Mouse (Mus musculus) heart, adult 2 months (tissue): Measurements from ENCODE around the gene Pak6. TPM values are rescaled to one million over a fixed set of nuclear protein-coding genes. Genes with fewer than 3 reads are reported as not detected.

ENCODE experiments used
- DNase-seq, 2 experiments: peaks; one replicate each; pipeline ENCODE4 v3.0.0; 2021
- H3K27ac ChIP-seq: fragments of 200-600 bp; 2 replicates; pipeline ENCODE4 v1.8.1; 2022
- H3K27me3 ChIP-seq: fragments of 200-500 bp; 2 replicates; pipeline ENCODE4 v1.6.1; 2012; ENCODE audit warnings: mild to moderate bottlenecking, low read length, inconsistent platforms, mixed read lengths; ENCODE audit not compliant: control insufficient read depth, insufficient read depth
- H3K36me3 ChIP-seq: fragments of 200-500 bp; 2 replicates; pipeline ENCODE4 v1.6.1; 2012; ENCODE audit warnings: low read length, inconsistent platforms; ENCODE audit not compliant: control insufficient read depth, insufficient read depth
- H3K4me1 ChIP-seq: fragments of 200-500 bp; 2 replicates; pipeline ENCODE4 v1.6.1; 2011; ENCODE audit warnings: low read length; ENCODE audit not compliant: control insufficient read depth, insufficient read depth
- H3K4me3 ChIP-seq: fragments of 200-600 bp; 2 replicates; pipeline ENCODE4 v1.8.1; 2022
- H3K79me2 ChIP-seq: fragments of 200-500 bp; replicated peaks from 2 replicates; pipeline ENCODE4 v1.6.1; 2012; ENCODE audit warnings: mild to moderate bottlenecking, inconsistent platforms, low read length, moderate library complexity, mixed read lengths; ENCODE audit not compliant: control insufficient read depth, insufficient read depth
- H3K9ac ChIP-seq: fragments of 200-500 bp; 2 replicates; pipeline ENCODE4 v1.6.1; 2012; ENCODE audit warnings: low read depth, mild to moderate bottlenecking, control low read depth, inconsistent platforms, low read length, mixed read lengths
- CTCF ChIP-seq: fragments of 200-600 bp; IDR thresholded peaks from 2 replicates; pipeline ENCODE4 v1.8.1; 2022; ENCODE audit warnings: antibody characterized with exemption, mild to moderate bottlenecking, moderate library complexity
- EP300 ChIP-seq: fragments of 200-500 bp; IDR thresholded peaks from 2 replicates; pipeline ENCODE4 v1.6.1; 2011; ENCODE audit warnings: low read depth, low read length, control low read depth; ENCODE audit not compliant: insufficient read depth
- POLR2A ChIP-seq: fragments of 200-500 bp; IDR thresholded peaks from 2 replicates; pipeline ENCODE4 v1.6.1; 2011; ENCODE audit warnings: mild to moderate bottlenecking, low read depth, low read length, control low read depth; ENCODE audit not compliant: insufficient read depth
- WGBS: fragments of 180-500 bp; shearing (Covaris S2); methylation state at CpG from one replicate; pipeline ENCODE4 v1.1.7; 2018; 5-methylcytosine and 5-hydroxymethylcytosine counted together
- intact Hi-C: fragments of 180-260 bp; cut with DNase I; formaldehyde crosslinking; loops from one replicate; pipeline ENCODE4 v1.15.1; 2025
- polyA plus RNA-seq: library from polyadenylated mRNA; depleted of rRNA; stranded (reverse); fragments of >200 nt; gene quantifications from 2 replicates; pipeline ENCODE4 v1.2.3, GENCODE M21; 2012; rRNA removed
- total RNA-seq, 2 experiments: library from RNA; stranded (reverse); gene quantifications; 2 replicates each; pipeline ENCODE4 v1.2.3; 2021

The Pak6 gene
- total and polyA plus RNA-seq, 3 experiments = 6.1 to 11.1 (median 8.1) TPM

DNA sequence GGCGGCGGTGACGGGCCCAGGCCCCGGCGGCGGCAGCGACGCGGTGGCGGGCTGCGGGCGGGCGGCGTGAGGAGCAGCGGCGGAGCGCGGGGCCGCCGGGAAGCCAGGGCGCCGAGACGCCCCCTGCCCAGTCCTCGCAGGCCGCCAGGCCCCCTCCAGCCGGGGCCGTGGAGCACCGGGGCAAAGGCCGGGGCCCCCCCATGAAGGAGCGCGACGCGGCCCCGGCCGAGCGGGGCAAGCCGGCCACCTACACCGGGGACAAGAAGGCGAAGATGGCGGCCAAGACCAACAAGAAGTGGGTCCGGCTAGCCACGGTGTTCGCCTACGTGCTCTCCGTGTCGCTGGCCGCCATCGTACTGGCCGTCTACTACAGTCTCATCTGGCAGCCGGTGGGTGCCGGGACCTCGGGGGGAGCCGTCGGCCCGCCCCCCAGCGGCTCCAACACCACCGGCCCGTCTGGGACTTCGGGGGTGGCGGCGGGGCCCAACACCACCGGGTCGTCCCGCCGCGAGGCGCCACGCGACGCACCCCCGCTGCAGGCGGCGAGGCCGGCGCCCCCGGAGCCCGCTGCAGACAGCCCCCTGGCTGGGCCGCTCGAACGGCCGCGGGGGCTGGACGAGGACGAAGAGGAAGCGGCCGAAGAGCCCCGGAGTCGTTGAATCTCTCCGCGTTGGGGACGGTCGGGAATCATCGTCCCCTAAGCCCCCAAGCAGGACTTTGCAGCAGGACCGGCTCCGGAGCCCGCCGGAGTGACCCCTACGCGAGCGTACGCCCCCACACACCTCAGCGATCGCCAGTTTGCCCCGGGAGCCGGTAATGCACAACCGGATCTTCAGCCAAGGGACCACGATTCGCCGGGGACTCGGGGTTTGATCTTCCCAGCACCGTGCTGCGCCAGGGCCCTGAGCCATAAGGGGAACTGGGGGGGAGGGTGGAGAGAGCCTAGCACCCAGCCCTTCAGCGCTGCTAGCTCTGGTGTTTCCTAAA is 83.1 kb downstream of the Pak6 start:
- intact Hi-C loops = loop anchor here (5.0 to 10.0 kb wide), 4 partner anchors 44 to 801 kb away; partner anchors contain the start of genes Ankrd63, Chp1, Exd1 and Ivd
- WGBS = 4% methylated on average over 113 of the region's 113 CpGs
- no peak for TF ChIP-seq CTCF
- no peak for TF ChIP-seq POLR2A
- TF ChIP-seq EP300 = no peak
- H3K9ac ChIP-seq = peak overlapping the region; percentile 79
- peak overlapping the region; percentile 83 for H3K27ac ChIP-seq
- H3K4me1 ChIP-seq = peaks cover 13% of the 10 kb centered on the region
- 0 out of 2 replicates have a peak, but pooled peaks cover 2% of the 10 kb centered on the region for H3K36me3 ChIP-seq
- H3K4me3 ChIP-seq = peak overlapping the region; percentile 90
- no peaks in the 10 kb centered on the region for H3K79me2 ChIP-seq
- peak; percentile 62 to 73 for DNase-seq
- no peaks in the 10 kb centered on the region for H3K27me3 ChIP-seq

DNA sequence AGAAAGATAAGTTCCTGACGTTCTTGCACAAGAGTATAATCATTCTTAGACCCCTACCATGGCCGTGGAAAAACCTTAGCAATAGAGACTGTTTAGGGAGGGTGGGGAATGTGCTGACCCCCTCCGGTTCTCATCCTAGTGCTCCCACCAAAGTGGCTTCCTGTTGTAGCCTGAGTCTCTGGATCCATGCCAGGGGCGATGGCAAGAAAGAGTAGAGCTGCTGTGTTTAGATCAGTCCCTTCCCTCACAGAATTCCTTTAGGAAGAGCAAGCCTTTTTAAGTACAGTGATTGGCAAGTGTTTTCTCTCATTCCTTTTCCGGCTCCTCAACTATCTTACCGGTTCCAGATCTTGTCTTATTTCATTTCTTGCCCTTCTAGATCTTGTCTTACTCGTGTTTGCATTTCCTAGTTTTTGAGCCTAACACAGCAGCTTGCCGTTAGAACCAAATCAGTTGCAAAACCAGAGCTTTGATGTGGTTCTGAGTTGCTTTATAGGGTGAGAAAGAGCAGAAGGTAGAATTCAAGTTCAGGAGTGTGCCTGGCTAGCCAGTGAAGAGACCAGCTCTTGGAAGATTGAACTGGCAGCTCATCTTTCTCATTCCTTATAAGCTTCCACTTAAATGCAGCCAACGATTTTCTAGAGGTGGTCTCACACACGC is 84.3 kb downstream of the Pak6 start:
- peak in 1 of 2 experiments; percentile 55 for DNase-seq
- H3K27ac ChIP-seq = peak overlapping the region; percentile 83
- 0 out of 2 replicates have a peak, but pooled peaks cover 2% of the 10 kb centered on the region for H3K36me3 ChIP-seq
- intact Hi-C loops = loop anchor here (1.0 to 10.0 kb wide), 5 partner anchors 13 to 800 kb away; partner anchors contain the start of genes Ankrd63, Chp1, Exd1 and Ivd
- H3K9ac ChIP-seq = peak overlapping the region; percentile 24
- H3K4me3 ChIP-seq = peak overlapping the region; percentile 90
- no peak for TF ChIP-seq EP300
- no peaks in the 10 kb centered on the region for H3K79me2 ChIP-seq
- peaks cover 17% of the 10 kb centered on the region for H3K4me1 ChIP-seq
- H3K27me3 ChIP-seq = no peaks in the 10 kb centered on the region
- 23% methylated on average over 10 of the region's 10 CpGs for WGBS

Other genes with a start within 250 kb of the Pak6 start
- 100 to 1,000 TPM; 116 to 129 TPM for gene Srp14, start 183.6 kb upstream of the Pak6 start, total RNA-seq
- gene Srp14, start 183.6 kb upstream of the Pak6 start, polyA plus RNA-seq = 64.9 and 112 TPM in 2 replicates
- 1 to 10 TPM; 5.5 to 7.0 TPM for gene Bmf, start 113.6 kb upstream of the Pak6 start, total RNA-seq
- 2.9 and 5.7 TPM in 2 replicates for gene Bmf, start 113.6 kb upstream of the Pak6 start, polyA plus RNA-seq
- gene Bub1b, start 65.1 kb upstream of the Pak6 start, total RNA-seq = 1 to 10 TPM in 1 of 2 experiments, under 1 TPM in 1; 0.65 to 1.8 TPM
- gene Bub1b, start 65.1 kb upstream of the Pak6 start, polyA plus RNA-seq = 0.25 and 1.1 TPM in 2 replicates
- 1 to 10 TPM; 1.3 to 2.5 TPM for gene Ankrd63, start 40.7 kb downstream of the Pak6 start, total RNA-seq
- 1.1 and 3.5 TPM in 2 replicates for gene Ankrd63, start 40.7 kb downstream of the Pak6 start, polyA plus RNA-seq
- gene Plcb2, start 65.1 kb downstream of the Pak6 start, total RNA-seq = 1 to 10 TPM; 2.5 to 2.6 TPM
- 2.4 and 2.7 TPM in 2 replicates for gene Plcb2, start 65.1 kb downstream of the Pak6 start, polyA plus RNA-seq
- 10 to 100 TPM; 31.8 to 34.9 TPM for gene Inafm2, start 82.5 kb downstream of the Pak6 start, total RNA-seq
- gene Inafm2, start 82.5 kb downstream of the Pak6 start, polyA plus RNA-seq = 8.8 and 16.3 TPM in 2 replicates
- gene Ccdc9b, start 99.4 kb downstream of the Pak6 start, total RNA-seq = 10 to 100 TPM; 24.3 to 26.4 TPM
- 15.1 and 21.7 TPM in 2 replicates for gene Ccdc9b, start 99.4 kb downstream of the Pak6 start, polyA plus RNA-seq
- gene Phgr1, start 109.5 kb downstream of the Pak6 start, total RNA-seq = not detected
- gene Phgr1, start 109.5 kb downstream of the Pak6 start, polyA plus RNA-seq = not detected in 2 replicates
- gene Disp2, start 116.4 kb downstream of the Pak6 start, total RNA-seq = under 1 TPM in 1 of 2 experiments, not detected in 1; 0.11 TPM
- 0.39 and 0.53 TPM in 2 replicates for gene Disp2, start 116.4 kb downstream of the Pak6 start, polyA plus RNA-seq
- gene Knstrn, start 150.7 kb downstream of the Pak6 start, total RNA-seq = under 1 TPM; 0.64 to 0.68 TPM
- gene Knstrn, start 150.7 kb downstream of the Pak6 start, polyA plus RNA-seq = 0.23 and 0.59 TPM in 2 replicates
- gene Ivd, start 198.7 kb downstream of the Pak6 start, total RNA-seq = 100 to 1,000 TPM; 356 to 463 TPM
- 215 and 327 TPM in 2 replicates for gene Ivd, start 198.7 kb downstream of the Pak6 start, polyA plus RNA-seq
- 10 to 100 TPM; 14.8 to 20.1 TPM for gene Bahd1, start 237.1 kb downstream of the Pak6 start, total RNA-seq
- gene Bahd1, start 237.1 kb downstream of the Pak6 start, polyA plus RNA-seq = 9.5 and 9.9 TPM in 2 replicates